Mouse (Mus musculus): ENCODE measurements at regions not wholly inside any gene's neighbourhood (a gene's known extent, or its start where the extent isn't known, plus 50 kb on each side); places are given as distances from the start of the nearest gene placed in this dataset.

DNA sequence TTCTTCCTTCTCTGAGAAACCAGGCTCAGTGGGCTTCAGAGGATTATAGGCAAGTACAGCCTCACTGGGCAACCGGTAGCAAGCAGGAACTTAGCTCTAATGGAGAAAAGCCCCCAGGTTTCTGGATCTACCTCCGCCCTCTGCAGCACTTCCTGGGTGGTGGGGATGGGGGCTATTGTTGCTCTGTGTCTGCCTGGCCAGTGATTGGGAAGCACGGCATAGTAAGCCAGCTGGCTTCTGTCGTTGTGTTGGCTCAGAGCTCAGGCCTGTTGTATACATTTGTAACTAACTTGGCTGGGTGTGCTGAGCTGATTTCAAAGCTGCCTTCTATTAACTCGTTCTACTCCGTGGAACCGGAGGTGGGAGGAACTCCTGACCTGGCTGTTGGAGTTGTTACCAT lies 58.9 kb upstream of the Gjb5 start:
- no peak for DNase-seq (ENCODE audit: low spot score)

DNA sequence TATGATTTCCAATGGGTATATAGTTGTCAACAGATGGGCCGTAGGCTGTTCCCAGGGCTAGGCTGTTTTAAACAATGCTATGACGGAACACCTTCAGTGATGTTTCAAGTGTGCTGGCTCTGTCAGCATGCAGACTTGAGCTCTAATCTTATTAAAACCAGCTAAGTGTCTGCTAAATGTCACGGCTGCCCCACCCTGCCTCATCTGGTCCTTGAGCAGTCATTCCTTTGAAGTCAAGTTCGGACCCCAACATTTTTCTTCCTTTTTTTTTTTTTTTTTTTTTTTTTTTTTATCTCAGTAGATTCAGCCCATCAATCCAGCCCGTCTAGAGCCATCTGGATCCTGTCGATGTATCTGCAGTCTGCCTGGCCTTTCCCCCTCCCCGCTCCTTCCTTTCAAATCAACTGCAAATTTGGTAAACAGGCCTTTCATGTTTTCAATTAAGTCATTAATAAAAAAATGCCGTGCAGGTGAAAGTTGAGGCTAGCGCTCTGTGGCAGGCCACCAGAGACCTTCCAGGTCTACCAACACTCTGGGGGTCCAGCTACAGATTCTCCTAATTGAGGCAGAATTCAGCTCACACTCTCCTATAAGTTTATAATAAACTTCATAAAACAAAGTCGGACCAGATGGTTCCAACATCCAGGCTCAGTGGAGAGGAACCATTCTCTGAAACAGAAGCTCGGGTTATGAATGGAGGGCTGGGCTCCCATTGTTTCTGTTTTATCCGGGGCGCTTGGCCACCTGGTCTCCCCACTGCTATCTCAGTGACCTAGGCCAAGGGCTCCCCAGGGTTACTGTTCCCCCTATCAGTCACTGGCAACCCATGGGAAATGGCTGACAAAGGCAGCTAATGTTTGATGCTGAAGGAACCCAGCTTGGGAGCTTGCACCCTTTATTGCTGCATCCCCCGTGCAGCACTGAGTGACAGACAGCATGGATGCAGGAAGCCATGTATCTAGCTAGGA lies 56.3 kb upstream of the Gjb5 start:
- DNase-seq (ENCODE audit: low spot score), result no peak
